Mouse (Mus musculus): ENCODE measurements around the gene Vmn1r33. TPM values are rescaled to one million over a fixed set of nuclear protein-coding genes. Genes with fewer than 3 reads are reported as not detected.

The Vmn1r33 gene
- polyA plus RNA-seq (2015; fragmentation: Illumina TruSeq; extraction: RNeasy Lipid Tissue Mini Kit (QIAGEN cat#74804); ENCODE audit: insufficient read depth, low read depth, low replicate concordance) = not detected

GRCm38 (mm10) chr6:66618182-66618581, at the start of gene Vmn1r33:
Vmn1r33 (minus strand) TSS chr6:66618282.

DNA sequence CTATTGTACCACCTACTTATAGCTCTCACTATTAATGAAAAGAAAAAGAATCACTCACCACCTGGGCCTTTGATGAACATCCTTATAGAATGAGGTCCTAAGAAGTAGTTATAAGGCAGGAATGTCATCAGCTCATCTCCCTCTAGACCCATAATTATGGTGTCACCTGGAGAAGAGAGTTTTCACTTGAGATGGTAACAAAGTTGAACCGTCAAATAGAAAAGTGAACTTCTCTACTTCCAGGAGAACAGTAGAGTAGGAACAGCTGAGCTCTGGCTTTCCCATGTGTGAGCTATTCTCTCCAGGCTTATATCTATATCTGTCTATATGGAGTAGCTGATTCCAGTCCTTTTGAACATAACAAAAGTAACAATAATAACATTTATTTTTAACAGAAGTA, 25.7 kb upstream of the Vmn1r33 start, which contains the start of gene Vmn1r34:
Gene Vmn1r34, minus strand, starts transcription at position 101 of the 400 bp plus-strand sequence.

Other genes with a start within 250 kb of the Vmn1r33 start
- 0.81 TPM for gene Mad2l1, start 82.9 kb downstream of the Vmn1r33 start, polyA plus RNA-seq (2015; fragmentation: Illumina TruSeq; extraction: RNeasy Lipid Tissue Mini Kit (QIAGEN cat#74804); ENCODE audit: insufficient read depth, low read depth, low replicate concordance)
- not detected for gene Vmn1r32, start 58.2 kb downstream of the Vmn1r33 start, polyA plus RNA-seq (2015; fragmentation: Illumina TruSeq; extraction: RNeasy Lipid Tissue Mini Kit (QIAGEN cat#74804); ENCODE audit: insufficient read depth, low read depth, low replicate concordance)
- not detected for gene Vmn1r34, start 25.6 kb upstream of the Vmn1r33 start, polyA plus RNA-seq (2015; fragmentation: Illumina TruSeq; extraction: RNeasy Lipid Tissue Mini Kit (QIAGEN cat#74804); ENCODE audit: insufficient read depth, low read depth, low replicate concordance)
- gene Vmn1r35, start 67.6 kb upstream of the Vmn1r33 start, polyA plus RNA-seq (2015; fragmentation: Illumina TruSeq; extraction: RNeasy Lipid Tissue Mini Kit (QIAGEN cat#74804); ENCODE audit: insufficient read depth, low read depth, low replicate concordance) = not detected
- gene Vmn1r36, start 100.9 kb upstream of the Vmn1r33 start, polyA plus RNA-seq (2015; fragmentation: Illumina TruSeq; extraction: RNeasy Lipid Tissue Mini Kit (QIAGEN cat#74804); ENCODE audit: insufficient read depth, low read depth, low replicate concordance) = not detected
- gene Vmn1r37, start 111.1 kb upstream of the Vmn1r33 start, polyA plus RNA-seq (2015; fragmentation: Illumina TruSeq; extraction: RNeasy Lipid Tissue Mini Kit (QIAGEN cat#74804); ENCODE audit: insufficient read depth, low read depth, low replicate concordance) = not detected
- not detected for gene Vmn1r38, start 164.3 kb upstream of the Vmn1r33 start, polyA plus RNA-seq (2015; fragmentation: Illumina TruSeq; extraction: RNeasy Lipid Tissue Mini Kit (QIAGEN cat#74804); ENCODE audit: insufficient read depth, low read depth, low replicate concordance)
- not detected for gene Vmn1r39, start 192.3 kb upstream of the Vmn1r33 start, polyA plus RNA-seq (2015; fragmentation: Illumina TruSeq; extraction: RNeasy Lipid Tissue Mini Kit (QIAGEN cat#74804); ENCODE audit: insufficient read depth, low read depth, low replicate concordance)